Mouse (Mus musculus) layer of hippocampus, adult 9-10 months (tissue): Measurements from ENCODE around the gene Malrd1.
"Not testable (repeated sequence)": the region's sequence is repeated elsewhere in the genome, so short reads cannot be mapped to it uniquely, and the experiment has no call there.

Source experiments
- DNase-seq: peaks from one replicate; pipeline ENCODE4 v3.0.0; 2022; ENCODE audit warnings: low spot score

Gene Malrd1

GRCm38 (mm10) chr2:15526241-15526924 is at the start of gene Malrd1:
Gene Malrd1, plus strand, starts transcription at chr2:15526479.
- no peak for DNase-seq

- DNase-seq: no peak
These were observed 12.4 kb downstream of the Malrd1 start for GRCm38 (mm10) chr2:15538643-15539042.

DNA sequence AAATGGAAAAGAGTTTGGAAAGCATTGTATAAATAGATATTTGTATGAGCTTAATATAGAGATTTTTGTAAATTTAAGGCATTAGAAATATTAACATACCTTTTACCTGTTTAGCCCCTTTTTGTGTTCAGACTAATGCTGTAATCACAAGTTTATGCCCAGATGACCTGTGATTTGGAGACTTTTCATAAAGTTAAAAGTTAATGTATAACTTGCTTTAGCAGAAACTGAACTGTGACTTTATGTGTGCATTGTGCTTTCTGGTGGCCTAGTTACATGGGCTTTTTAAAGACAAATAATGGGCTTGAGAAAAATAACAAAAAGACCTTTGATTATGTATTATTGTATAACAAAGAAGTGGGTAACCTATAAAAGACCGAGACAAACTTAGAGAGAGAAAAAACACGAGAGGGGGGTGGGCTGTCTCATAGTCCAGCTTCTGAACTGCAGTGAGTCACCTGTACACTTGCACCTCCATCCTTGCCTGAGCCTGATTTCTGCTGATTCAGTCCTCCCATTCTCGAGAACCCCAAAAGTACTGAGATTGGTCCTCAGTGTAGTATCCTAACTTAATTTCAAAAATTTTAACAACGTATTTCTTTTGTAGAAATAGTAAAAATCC is 87.2 kb downstream of the Malrd1 start:
- DNase-seq: no peak

GRCm38 (mm10) chr2:15614026-15614425 is 87.7 kb downstream of the Malrd1 start:
- no peak for DNase-seq

- DNase-seq: no peak
These were observed 109.5 kb downstream of the Malrd1 start for GRCm38 (mm10) chr2:15635761-15636160.

DNA sequence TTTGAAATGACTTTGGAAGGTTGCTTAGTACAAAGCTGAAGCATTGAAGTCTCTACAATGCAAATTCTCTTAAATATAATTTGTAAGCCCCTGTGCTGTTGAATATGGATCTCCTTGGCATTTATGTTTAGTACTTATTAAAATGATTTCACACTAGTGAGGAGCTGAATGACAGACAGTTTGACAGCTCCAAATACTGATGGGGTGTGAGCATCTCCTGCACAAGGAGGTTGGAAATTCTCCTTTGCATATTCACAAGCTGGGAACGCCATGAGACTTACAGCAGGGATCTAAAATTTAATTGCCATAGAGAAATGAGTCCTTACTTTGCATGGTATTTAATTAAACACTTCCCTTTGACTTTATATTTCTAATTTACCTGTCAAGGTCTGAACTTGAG is 117.6 kb downstream of the Malrd1 start:
- no peak for DNase-seq

DNA sequence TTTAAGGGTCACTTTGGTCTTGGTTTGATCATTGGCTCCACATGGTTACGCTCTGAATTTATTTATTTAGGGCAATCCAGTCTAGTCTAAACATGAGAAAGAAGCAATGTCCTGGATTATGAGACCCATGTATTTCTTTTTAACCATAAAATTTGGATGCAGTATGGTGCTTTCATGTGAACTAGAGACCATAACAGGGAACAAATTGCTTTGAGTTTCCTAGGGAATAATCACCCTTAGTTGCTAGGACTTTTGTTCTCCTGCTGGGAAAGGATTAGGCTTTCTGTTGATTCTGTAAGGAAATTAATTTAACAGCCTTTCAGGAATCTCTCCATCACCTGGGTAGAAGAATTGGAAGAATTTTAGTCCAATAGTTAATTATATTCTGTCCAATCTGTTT is 130.1 kb downstream of the Malrd1 start:
- DNase-seq: no peak

- DNase-seq: no peak
These were observed 176.7 kb downstream of the Malrd1 start for GRCm38 (mm10) chr2:15702977-15703376.

- peak; percentile 8 for DNase-seq
These were observed 214.7 kb downstream of the Malrd1 start for GRCm38 (mm10) chr2:15740945-15741344.

- no peak for DNase-seq
These were observed 218.9 kb downstream of the Malrd1 start for GRCm38 (mm10) chr2:15744979-15745688.

DNA sequence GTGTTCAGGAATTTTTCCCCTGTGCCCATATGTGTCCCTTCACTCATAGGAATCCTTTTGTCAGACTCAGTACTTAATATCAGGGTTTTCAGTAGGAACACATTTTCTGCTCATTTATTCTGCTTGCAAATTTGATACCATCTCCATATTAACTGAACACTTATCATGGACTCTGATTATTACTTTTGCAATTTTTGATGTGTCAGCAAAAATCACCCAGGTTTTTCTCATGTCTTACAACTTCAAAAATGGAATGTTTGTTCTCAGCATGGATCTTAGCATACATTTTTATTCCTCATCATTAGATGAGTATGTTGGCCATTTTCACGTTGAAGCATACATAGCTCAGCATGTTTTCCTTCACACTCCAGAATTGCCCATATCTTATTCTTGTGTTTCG is 258.5 kb downstream of the Malrd1 start:
- no peak for DNase-seq

GRCm38 (mm10) chr2:15815724-15816123 is 289.4 kb downstream of the Malrd1 start:
- no peak for DNase-seq

- DNase-seq: no peak
These were observed 343.1 kb downstream of the Malrd1 start for GRCm38 (mm10) chr2:15869380-15869779.

DNA sequence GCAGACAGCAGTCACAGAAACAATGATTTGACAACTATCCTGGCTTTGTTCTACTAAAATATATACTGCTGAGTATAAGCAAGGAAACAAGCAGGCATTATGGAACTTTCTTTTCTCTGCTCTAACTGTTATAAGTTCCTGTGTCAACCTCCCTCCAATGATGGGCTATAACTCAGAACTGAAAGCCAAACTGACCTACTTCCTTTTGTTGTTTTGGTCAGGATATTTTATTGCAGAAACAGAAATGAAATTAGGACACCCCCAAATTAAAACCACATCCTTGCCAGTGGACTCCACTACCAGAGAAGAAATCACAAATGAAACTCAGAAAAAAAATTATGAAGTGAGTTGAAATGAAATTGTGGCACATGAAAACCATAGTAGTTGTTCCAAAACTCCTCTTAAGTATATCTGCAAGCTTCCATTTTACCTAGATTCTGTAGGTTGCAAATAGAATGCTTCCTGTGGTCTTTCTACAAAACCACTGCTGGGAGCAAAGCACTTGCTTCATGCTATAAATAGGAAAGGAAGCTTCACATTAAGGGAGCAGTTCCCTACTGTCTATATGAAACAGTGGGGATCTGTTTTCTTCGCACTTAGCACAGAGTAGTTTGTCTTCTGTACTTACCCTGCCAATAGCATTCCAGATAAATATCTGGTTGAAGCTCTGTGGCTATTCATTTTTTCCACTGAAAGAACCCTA is 367.3 kb downstream of the Malrd1 start:
- no peak for DNase-seq

GRCm38 (mm10) chr2:15925432-15925831 is 399.2 kb downstream of the Malrd1 start:
- DNase-seq: no peak

DNA sequence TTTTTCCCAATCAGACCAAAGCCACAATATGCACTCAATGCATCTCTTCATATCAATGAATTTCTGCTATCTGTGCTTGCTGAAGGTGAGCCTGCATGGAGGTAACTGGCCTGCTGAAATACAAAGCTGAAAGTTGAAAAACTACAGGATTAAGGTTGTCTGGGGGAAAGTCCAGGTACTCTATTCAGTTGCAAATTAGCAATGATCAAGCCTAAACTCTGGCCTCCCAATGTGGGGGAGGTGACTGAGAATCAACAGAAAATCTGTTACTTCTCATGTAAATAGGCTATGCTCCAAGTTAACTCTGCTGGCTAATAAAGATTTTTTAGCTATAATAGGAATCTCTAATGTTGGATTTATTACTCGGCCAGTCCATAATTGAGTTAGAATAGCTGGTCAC is 399.8 kb downstream of the Malrd1 start:
- no peak for DNase-seq

- DNase-seq: no peak
These were observed 405.2 kb downstream of the Malrd1 start for GRCm38 (mm10) chr2:15931479-15931878.

DNA sequence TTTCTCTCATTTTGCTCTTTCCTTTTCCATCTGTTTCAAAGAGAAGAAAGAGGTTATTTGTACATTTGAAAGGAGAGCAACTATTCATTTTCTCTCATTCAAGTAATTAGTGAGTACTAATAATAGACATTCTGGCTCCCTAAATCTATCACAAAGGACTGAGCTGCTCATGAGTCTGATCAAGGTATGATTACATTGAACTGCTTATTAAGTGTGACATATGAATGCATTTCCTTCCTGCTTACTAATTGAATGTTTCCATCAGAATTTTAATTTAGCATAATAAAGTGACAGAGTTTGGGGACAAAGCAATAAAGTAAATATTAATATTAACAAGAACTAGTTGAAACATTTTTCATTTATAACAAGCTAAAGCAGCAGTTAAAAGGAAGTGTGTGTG is 405.6 kb downstream of the Malrd1 start:
- DNase-seq: no peak

GRCm38 (mm10) chr2:15932340-15932739 is 406.1 kb downstream of the Malrd1 start:
- no peak for DNase-seq

DNA sequence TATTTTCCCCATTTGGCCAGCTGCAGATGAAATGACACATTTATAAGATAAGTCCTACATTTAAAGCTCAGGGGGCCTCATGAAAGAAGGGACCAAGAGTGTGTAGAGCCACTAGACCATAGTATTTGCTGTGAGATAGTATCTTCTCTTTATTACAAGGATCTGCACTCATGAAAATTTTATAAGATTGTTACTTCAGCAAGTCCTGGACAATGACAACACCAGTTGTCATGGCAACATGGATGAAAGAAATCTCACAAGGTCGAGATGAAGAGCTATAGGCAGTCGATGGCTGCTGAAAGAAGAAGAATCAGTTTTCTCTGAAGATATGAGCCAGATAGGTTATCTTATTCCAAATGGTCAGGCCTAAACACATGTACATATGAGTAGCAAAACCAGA is 476.6 kb downstream of the Malrd1 start:
- DNase-seq: no peak

DNA sequence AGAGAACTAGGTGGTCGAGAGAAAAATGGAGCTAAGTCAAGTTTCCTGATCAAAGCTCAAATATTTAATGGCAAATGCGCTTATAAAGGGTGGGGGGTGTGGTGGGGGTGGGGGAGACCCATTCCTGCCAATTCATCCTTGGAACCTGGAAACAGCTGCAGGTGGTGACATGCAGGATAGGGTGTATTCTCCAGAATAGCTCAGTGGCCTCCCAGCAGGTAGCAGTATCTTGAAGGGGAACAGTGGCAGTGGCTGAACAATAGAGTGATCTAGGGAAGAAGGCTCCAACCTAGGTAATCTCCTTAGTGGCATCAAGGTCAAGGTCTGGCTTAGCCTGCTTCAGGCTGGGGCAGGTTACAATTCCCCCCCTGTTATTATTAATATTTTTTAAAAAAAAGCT is 490.8 kb downstream of the Malrd1 start:
- not testable (repeated sequence) for DNase-seq

GRCm38 (mm10) chr2:16017719-16018118 is 491.4 kb downstream of the Malrd1 start:
- DNase-seq: not testable (repeated sequence)

- DNase-seq: no peak
These were observed 503.5 kb downstream of the Malrd1 start for GRCm38 (mm10) chr2:16029752-16030151.
